15 mouse cellular contexts compared by ENCODE assay signal in genomic region chr8:13503936-13504606, GRCm38 (mm10). TPM values are rescaled to one million over a fixed set of nuclear protein-coding genes. Genes with fewer than 3 reads are reported as not detected.
DNase-seq lines count a peak whose midpoint lies in the region; ATAC-seq and TF ChIP-seq lines count a peak whose summit lies in the region.
"Had no signal": no experiment of that assay in that cellular context is flagged by ENCODE, and none has a peak within 500 bp of the region (broad histone marks: within the 10 kb centered on the region; RNA-seq: fewer than 3 reads in every experiment).

No protein-coding gene starts in this region.

- H3K36me3 ChIP-seq in small intestine, adult 2 months (ENCODE audit: control insufficient read depth, insufficient read depth, low read length): no peaks in the 10 kb centered on the region
- H3K36me3 ChIP-seq in forebrain, embryonic 13.5 days (ENCODE audit: poor library complexity, severe bottlenecking): no peaks in the 10 kb centered on the region
- H3K36me3 ChIP-seq: heart, embryonic 13.5 days; liver, embryonic 12.5 days; neural tube, embryonic 13.5 days had no signal

- no peak overlapping the region for H3K4me2 ChIP-seq in forebrain, embryonic 13.5 days
- H3K4me2 ChIP-seq: heart, embryonic 13.5 days; liver, embryonic 12.5 days; neural tube, embryonic 13.5 days had no signal

- H3K9me3 ChIP-seq in forebrain, embryonic 13.5 days (replicated peaks): no peaks in the 10 kb centered on the region
- H3K9me3 ChIP-seq: liver, embryonic 12.5 days; neural tube, embryonic 13.5 days had no signal

- no peak overlapping the region for H3K4me3 ChIP-seq in small intestine, adult 2 months (ENCODE audit: low read depth, low read length)
- H3K4me3 ChIP-seq in forebrain, embryonic 13.5 days: no peak overlapping the region
- H3K4me3 ChIP-seq: heart, embryonic 13.5 days; liver, embryonic 12.5 days; neural tube, embryonic 13.5 days had no signal

- ATAC-seq in forebrain, embryonic 13.5 days: no peak
- ATAC-seq: forebrain, embryonic 14.5 days; liver, embryonic 12.5 days had no signal

- peak overlapping the region; percentile 88 for H3K27ac ChIP-seq in small intestine, adult 2 months (ENCODE audit: insufficient read depth, low read depth, low read length)
- H3K27ac ChIP-seq in forebrain, embryonic 13.5 days: no peak overlapping the region
- H3K27ac ChIP-seq: heart, embryonic 13.5 days; liver, embryonic 12.5 days; neural tube, embryonic 13.5 days had no signal

- TF ChIP-seq POLR2A in small intestine, adult 2 months (IDR thresholded peaks at IDR 0.05; ENCODE audit: low read depth, low read length): no peak

- 61% methylated on average over 8 of the region's 8 CpGs for WGBS in small intestine, adult 2 months
- 91% methylated on average over 8 of the region's 8 CpGs for WGBS in forebrain, embryonic 13.5 days

- TF ChIP-seq CTCF in small intestine, adult 2 months (IDR thresholded peaks at IDR 0.05; ENCODE audit: extremely low read depth, insufficient read length, insufficient replicate concordance, low read depth, low read length): peak; percentile 9; the same call in 1 of the 2 replicates

- no peaks in the 10 kb centered on the region for H3K27me3 ChIP-seq in small intestine, adult 2 months (ENCODE audit: control insufficient read depth, insufficient read depth, low read length)
- no peaks in the 10 kb centered on the region for H3K27me3 ChIP-seq in forebrain, embryonic 13.5 days
- H3K27me3 ChIP-seq: liver, embryonic 12.5 days; neural tube, embryonic 13.5 days had no signal

- peak; percentile 72 to 91 for DNase-seq in adrenal gland, adult (ENCODE audit: inconsistent age in 2 of 2, low spot score in 1 of 2)
- no peak for DNase-seq in adrenal gland, postnatal 4 days (ENCODE audit: low spot score in 2 of 2)
- peak; percentile 52 for DNase-seq in layer of hippocampus, adult 9-11 months
- DNase-seq in layer of hippocampus, postnatal 36 days: no peak
- peak; percentile 45 for DNase-seq in adrenal gland, postnatal 25 days
- DNase-seq in thymus, postnatal 14 days: no peak
- DNase-seq: right cerebral cortex, postnatal 14 days had no signal

- H3K4me1 ChIP-seq in small intestine, adult 2 months (ENCODE audit: control insufficient read depth, insufficient read depth, insufficient read length, low read length): peaks cover 38% of the 10 kb centered on the region
- no peaks in the 10 kb centered on the region for H3K4me1 ChIP-seq in forebrain, embryonic 13.5 days
- H3K4me1 ChIP-seq: liver, embryonic 12.5 days; neural tube, embryonic 13.5 days had no signal

- H3K9ac ChIP-seq in forebrain, embryonic 13.5 days: no peak overlapping the region
- H3K9ac ChIP-seq: heart, embryonic 13.5 days; liver, embryonic 12.5 days; neural tube, embryonic 13.5 days had no signal

RNA-seq across cellular contexts. Expression of gene Gas6, which starts 9.8 kb away (rescaled TPM):
- 100 to 1,000 TPM; 158 to 160 TPM for total RNA-seq in adrenal gland, postnatal 4 days (2021)
- 10 to 100 TPM; 81.3 to 85.0 TPM for total RNA-seq in layer of hippocampus, postnatal 36 days (2021)
- 99.3 and 166 TPM in 2 replicates for total RNA-seq in adrenal gland, postnatal 25 days (2021)
- polyA plus RNA-seq in small intestine, adult 2 months (2012; rRNA removed): 42.6 and 58.3 TPM in 2 replicates
- polyA plus RNA-seq in forebrain, embryonic 13.5 days (2015; fragmentation: Nextera tagmentation; extraction: Ambion mirVana): 11.3 and 12.3 TPM in 2 replicates

RNA-seq across cellular contexts. Expression of gene 1700029H14Rik, which starts 58.2 kb away (rescaled TPM):
- total RNA-seq in adrenal gland, postnatal 4 days (2021): under 1 TPM; 0.22 to 0.37 TPM
- not detected for total RNA-seq in layer of hippocampus, postnatal 36 days (2021)
- total RNA-seq in adrenal gland, postnatal 25 days (2021): not detected in 2 replicates
- not detected in 2 replicates for polyA plus RNA-seq in small intestine, adult 2 months (2012; rRNA removed)
- polyA plus RNA-seq in forebrain, embryonic 13.5 days (2015; fragmentation: Nextera tagmentation; extraction: Ambion mirVana): not detected in 2 replicates
- polyA plus RNA-seq: forebrain, embryonic 14.5 days; heart, embryonic 13.5 days; intestine, embryonic 14.5 days; liver, embryonic 12.5 days; neural tube, embryonic 13.5 days; thymus, postnatal 0 days had no signal

Comparison
In these comparisons a context has a peak if more than half of its experiments do, and no peak if none do; other contexts are left out.
1. DNase-seq: peak in adrenal gland, adult (2 of 2), layer of hippocampus, adult 9-11 months (single experiment) and adrenal gland, postnatal 25 days (single experiment); none in adrenal gland, postnatal 4 days (0 of 2), layer of hippocampus, postnatal 36 days (0 of 2) and thymus, postnatal 14 days (single experiment).